Mouse (Mus musculus): Measurements from ENCODE around the gene Tbc1d4.

The Tbc1d4 gene

DNA sequence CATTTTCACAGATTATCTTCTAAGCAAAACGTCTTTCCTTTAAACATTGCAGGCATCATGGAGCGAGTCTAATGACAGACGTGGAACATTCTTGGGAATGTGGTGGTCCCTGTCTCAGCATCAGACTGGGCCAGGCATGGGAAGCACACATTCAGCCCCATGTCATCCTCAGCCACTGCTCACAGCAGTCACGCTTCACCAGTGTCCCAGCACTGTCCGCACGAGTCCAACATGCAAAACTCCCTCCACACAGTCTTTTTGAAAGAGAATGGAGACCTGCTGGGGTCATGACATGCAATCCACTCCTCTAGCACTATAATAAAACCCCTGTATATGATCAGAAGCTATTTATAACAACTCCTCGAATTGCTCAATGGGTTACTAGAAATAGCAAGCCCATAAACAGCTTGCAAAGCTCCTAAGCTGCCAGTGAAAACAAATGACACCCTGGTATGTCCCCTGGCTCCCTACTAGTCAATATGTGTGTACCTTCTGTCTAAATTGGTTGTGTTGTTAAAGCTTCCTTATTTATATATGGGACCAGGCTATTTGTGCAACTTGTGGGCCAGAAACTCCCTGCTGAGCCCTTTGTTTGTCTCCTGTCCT is 76.8 kb downstream of the Tbc1d4 start:
- no peak for DNase-seq (ENCODE audit: extremely low read depth, low read depth, low spot score)

DNA sequence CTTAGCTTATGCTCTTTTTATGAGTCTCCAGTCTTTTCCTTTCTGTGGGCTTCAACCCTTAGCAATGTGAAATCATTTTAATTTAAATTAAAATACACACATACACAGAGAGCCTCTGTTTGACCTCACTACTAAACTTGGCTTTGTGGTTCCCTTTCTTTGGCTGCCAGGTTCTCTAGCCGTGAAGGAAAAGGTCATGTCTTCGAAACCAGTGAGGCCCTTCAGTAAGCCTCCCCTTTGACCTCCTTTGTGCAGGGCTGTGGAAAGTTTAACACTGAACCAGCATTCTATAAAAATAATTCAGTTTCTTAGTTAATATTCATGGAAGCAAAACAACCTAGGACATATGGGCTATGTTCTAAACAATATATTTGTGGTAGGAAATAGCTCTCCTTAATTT is 78.5 kb downstream of the Tbc1d4 start:
- no peak for DNase-seq (ENCODE audit: extremely low read depth, low read depth, low spot score)

DNA sequence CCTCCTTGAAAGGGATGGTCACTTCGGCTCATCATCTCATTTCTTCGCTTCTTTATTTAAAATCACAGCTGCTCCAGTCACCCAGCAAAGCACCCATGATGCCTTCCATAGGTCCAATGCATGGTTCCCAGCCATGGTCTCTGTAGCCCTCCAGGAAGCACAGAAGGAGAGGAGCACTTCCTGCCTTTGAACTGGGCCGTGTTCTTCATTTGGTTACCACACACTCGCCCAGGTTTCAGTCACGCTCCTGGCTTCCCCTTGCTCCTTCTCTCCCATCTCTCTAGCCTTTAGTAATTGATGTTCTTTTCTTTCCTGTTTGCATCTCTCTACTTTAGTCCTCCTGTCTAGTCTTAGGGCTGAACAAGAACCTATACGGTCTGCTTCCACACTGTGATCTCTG is 79.8 kb downstream of the Tbc1d4 start:
- DNase-seq (ENCODE audit: extremely low read depth, low read depth, low spot score), result no peak

DNA sequence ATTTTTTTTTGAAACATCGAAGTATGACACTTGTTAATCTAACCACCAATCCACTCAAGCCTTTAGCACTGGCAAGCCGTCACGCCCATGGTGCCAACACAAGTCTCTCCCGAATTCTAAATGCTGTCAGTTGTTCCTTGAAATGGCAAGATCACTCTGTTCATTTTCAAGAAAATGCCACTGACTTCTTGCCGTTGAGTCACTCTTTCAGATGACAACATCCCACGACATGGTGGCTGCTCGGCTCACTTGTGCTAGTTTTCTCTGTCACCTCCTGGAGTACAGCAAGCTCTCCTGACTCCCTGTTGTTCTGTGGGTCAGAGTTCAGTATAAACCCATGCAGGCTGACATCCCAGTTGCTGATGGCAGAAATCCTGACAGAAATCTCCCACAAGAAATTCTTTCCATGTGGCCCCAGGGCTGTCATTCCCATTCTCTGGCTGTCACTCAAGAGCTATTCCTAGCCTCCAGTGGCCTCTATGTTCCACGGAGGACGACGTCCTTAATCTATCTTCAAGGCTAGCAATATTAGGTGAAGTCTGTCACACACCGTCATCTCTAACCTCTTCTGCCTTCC is 81.5 kb downstream of the Tbc1d4 start:
- no peak for DNase-seq (ENCODE audit: extremely low read depth, low read depth, low spot score)

DNA sequence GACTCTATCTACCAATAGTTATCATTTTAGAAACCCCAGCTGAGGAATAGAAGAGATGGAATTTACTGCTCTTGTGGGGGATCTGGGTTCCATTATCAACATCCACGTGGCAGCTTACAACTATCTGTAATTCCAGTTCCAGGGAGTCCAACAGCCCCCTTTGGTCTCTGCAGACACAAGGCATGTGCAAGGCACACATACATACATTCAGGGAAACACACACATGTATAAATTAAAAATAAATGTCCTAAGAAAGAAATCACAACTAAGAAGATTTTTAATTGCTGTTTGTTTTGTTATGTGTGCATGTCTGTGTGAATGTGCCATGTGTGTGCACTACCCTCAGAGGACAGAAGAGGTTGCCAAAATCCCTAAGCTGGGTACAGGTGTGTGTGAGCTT is 82.5 kb downstream of the Tbc1d4 start:
- DNase-seq (ENCODE audit: extremely low read depth, low read depth, low spot score), result no peak

DNA sequence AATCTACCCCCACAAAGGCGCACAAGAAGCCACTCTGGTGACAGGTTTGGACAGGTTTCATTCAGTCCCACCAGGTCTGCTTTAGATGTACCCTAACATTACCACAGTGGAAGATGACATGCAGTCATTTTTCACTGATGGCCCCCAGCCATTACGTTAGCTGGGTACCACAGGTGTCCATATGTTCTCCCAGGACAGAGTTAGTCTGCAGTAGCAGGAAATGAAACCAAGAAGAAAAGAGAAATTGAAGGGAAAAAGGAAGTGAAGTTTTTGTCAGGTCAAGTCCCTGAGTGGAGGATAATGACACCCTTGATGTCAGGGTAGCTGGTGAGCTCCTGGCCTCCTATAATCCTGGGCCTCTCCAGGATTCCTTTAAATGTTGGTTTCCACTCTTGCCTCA is 89.0 kb downstream of the Tbc1d4 start:
- no peak for DNase-seq (ENCODE audit: extremely low read depth, low read depth, low spot score)

DNA sequence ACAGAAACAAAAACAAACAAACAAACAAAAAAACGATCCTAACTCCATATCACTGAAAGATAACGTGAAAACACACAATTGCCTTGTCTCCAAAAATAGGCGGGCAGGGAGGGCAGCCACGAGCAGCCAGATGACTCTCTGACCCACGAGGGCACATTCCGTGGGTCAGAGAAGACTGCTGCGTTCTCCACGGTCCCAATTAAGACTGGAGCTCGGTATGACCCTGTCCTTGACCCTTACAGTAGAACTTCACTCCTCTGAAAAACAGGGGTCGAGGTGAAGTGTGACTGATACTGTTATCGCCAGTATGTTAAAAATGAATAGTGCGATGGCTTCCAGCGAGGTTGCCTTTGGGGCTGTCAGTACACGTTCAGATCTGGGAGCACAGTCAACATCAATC is 90.7 kb downstream of the Tbc1d4 start:
- no peak for DNase-seq (ENCODE audit: extremely low read depth, low read depth, low spot score)

DNA sequence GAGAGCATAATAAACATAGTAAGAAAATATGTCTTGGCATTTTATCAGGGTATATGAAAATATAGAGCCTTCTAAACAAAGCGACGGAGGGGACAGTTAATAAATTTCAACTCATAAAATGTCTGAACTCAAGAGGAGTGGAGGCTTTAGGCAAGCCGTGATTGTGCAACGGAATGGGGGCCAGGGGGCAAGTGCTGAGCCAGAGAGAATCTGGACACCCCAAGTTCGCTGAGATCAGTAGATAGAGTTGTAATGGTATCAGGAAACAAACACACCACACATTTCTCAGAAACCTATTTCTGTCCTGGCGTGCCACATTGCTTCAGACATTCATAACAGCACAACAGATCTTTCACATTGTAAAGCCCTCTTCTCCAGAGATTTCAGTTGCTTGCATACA is 91.2 kb downstream of the Tbc1d4 start:
- peak; percentile 43 for DNase-seq (ENCODE audit: extremely low read depth, low read depth, low spot score)

DNA sequence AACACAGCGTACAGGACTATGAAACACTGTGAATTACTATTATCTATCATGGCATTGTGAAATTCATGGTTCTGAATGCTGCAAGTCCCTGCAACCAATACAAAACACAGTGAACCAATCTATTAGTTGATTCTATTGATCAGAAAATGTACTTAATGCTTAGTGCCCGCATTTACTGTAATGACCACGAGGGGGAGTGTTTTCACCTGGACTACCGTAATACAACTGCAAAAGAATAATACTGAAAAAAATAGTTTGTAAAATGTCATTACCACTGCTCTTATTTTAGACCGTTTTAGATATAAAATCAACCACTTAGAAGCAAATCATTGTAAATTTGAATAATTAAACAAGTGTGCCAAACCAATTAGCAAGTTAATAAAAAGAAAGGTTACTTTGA is 91.7 kb downstream of the Tbc1d4 start:
- no peak for DNase-seq (ENCODE audit: extremely low read depth, low read depth, low spot score)

DNA sequence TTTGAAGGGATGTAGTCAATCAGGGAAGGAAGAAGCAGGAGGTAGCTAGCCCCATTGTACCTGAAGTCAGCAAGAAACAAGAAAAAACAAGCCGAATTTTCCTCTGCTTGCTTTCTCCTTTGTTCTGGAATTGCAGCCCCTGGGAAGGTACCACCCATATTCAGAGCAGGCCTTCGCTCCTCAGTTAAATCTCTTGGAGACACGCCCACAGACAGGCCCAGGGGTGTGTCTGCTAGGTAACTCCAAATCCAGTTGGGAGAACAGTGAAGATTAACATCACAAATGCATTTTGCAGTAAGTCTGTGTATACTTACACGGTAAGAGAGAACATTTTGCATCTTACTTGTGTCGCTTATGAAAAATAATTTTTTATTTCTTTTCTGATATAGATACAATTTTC is 92.1 kb downstream of the Tbc1d4 start:
- no peak for DNase-seq (ENCODE audit: extremely low read depth, low read depth, low spot score)

DNA sequence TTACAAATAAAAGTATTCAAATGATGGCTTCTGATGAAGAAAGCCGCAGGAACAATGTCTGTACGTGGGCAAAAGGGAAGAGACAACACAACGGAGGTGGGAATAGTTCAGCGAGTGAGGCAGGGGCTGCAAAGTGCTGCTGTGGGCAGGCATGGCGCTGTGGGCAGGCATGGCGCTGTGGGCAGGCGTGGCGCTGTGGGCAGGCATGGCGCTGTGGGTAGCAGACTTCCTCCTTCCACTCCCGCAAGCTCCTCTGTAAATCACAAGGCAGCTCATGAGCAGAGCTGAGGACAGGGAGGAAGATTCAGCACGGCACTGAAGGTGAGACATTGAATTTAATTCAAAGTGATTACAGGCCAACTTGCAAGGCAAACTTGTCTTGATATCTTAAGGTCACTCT is 93.0 kb downstream of the Tbc1d4 start:
- no peak for DNase-seq (ENCODE audit: extremely low read depth, low read depth, low spot score)

DNA sequence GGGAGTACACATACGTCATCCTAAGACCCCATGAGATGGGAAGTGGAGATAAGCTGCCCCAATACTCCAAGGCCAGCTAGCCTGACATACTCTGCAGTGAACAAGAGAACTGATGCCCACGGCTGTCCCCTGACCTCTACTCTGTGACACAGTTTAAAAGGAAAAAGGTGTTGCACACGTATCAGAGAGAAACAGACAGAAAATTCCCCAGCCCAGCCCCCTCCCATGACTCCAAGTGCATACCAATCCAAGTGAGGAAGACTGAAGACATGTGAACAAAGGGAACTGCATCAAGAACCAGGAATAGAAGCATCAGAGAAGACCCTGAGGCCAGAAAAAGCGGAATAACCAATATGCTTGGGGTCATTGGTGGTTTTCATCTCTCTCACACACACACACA is 93.7 kb downstream of the Tbc1d4 start:
- no peak for DNase-seq (ENCODE audit: extremely low read depth, low read depth, low spot score)

DNA sequence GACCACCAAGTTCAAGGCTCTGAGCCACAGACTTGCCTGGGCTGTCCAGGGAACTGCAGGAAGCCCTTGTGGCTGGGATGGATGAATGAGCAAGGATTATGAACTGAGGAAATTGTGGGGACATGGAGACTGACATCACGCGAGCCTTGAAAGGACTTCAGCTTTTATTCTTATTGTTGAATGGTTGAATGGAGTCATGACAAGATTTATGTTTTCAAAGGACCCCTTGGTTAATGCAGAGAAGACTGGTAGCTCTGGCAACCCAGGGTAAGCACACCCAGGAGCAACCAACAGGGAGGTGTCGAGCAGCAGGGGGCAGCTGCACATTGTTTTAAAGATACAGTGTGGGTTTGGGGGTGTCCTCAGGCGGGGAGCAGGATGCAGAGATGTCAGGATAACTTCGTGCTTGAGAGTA is 94.4 kb downstream of the Tbc1d4 start:
- DNase-seq (ENCODE audit: extremely low read depth, low read depth, low spot score), result no peak

DNA sequence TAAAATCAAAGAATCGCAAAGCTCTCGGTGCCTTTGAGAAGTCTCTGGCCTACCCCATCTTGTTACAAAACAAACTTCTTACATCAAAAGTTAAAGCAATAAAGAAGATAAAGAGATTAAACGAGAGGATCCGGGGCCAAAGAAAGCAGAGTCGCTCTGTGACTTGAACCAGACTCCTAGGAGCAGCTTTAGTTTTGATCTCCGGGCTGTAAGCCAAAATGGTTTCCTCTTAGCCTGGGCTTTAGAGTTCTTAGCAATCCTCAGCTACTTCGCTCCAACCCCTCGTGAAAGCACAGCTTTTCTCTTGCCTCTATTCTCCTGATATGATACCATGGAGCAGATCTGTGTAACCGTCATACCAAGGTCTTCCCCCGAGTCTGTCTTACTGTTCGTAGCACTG is 95.8 kb downstream of the Tbc1d4 start:
- DNase-seq (ENCODE audit: extremely low read depth, low read depth, low spot score), result peak; percentile 78

DNA sequence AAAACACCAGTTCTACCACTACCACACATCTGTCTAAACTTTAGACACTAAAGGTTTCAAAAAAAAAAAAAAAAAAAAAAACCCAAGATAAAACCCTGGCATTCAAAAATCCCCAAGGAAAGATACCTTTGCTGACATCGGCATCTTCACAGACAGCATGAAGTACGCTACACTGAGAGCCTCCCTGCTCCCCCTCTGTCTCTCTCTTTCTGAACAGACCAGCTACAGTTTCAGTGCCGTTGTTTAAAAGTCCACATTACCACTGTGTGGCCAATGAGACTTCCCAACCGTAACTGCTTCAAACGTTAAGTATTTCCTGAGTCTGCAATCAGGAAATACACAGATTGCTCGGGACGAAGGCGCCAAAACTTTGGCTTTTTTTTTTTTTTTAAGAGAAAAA is 97.6 kb downstream of the Tbc1d4 start:
- DNase-seq (ENCODE audit: extremely low read depth, low read depth, low spot score), result no peak

DNA sequence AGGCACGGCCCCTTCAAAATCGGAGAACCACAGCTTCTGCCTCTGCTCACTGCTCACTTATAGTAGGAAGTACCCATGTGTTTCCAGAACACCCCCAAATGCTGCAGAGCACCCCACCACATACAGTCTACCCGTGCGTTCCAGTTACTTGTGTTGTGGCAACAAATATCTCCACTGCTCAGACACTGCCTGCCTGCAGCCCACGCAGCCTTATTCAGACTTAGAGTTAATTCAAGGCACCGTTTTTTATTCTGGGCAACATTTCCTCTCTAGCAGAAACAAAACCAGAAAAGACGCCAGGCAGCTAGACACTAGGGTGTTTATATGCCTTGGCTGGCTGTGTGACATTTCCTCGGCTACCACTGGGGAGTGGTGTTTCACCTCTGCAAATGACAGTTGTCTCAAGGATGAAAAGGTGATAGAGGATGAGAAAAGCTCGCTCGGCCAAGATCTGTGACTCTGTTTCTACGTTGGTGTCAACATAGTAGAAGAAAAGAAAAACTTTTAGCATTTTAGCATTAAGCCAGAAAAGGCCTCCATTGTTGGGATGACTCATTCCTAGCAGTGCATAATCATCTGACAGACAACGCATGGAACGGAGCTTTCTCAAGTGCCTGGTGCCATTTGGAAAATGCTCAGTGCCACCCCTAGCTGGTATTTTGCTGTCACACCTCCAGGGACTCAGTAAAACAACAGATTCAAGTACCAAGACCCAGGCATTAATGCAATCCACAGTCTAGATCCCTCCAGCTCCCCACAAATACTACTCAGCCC is 98.3 kb downstream of the Tbc1d4 start:
- no peak for DNase-seq (ENCODE audit: extremely low read depth, low read depth, low spot score)

DNA sequence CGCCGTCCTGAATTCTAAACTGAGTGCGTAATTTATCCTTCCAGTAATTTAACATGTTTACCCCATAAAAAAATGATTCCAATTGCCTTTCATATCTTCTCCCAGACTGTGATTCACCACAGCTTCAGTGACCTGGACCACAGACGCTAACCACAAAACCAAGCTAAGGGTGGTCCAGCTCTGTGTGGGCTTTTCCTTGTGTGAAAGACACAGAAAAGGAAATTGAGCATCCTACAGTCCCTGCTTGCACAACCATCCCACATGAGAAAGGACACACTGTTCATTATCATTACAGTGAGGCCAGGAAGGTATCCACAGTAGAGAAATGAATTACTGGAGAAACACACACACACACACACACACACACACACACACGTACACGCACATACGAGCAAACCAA is 99.2 kb downstream of the Tbc1d4 start:
- DNase-seq (ENCODE audit: extremely low read depth, low read depth, low spot score), result no peak

DNA sequence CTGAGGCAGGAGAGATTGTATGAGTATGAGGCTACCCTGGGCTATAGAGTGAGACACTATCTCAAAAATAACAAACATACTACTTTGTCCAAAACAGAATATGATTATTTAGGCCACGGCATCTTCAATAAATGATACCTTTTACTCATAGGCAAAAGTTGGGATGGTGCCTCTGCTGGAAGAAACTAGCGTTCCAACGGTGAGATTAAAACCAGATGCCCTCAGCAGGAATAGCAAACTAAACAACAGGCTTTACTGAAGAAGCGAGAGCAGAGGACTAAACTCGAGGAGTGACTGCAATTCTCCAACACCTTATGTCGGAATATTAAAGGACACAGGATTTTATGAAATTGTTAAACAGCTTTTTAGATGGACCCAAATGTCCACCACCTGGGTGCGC is 101.0 kb downstream of the Tbc1d4 start:
- no peak for DNase-seq (ENCODE audit: extremely low read depth, low read depth, low spot score)

DNA sequence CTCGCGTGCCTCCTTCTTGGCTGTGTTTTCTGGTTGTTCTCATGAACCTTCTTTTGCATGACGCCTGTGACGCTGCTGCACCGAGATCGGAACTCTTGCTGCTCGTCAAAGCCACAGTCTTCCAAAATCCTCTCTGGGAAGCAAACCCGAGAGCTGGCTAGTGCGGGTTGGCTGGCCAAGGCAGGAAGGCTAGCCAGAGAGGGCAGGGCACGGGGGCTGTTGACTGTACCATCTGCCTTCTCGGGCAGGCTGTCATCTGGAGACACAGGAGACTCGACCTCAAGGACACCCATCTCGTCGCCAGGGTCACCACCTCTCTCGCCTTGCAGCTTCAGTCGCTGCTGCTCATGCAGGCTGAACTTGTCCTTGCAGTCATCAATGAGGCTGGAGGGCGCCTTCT is 101.8 kb downstream of the Tbc1d4 start:
- DNase-seq (ENCODE audit: extremely low read depth, low read depth, low spot score), result no peak

DNA sequence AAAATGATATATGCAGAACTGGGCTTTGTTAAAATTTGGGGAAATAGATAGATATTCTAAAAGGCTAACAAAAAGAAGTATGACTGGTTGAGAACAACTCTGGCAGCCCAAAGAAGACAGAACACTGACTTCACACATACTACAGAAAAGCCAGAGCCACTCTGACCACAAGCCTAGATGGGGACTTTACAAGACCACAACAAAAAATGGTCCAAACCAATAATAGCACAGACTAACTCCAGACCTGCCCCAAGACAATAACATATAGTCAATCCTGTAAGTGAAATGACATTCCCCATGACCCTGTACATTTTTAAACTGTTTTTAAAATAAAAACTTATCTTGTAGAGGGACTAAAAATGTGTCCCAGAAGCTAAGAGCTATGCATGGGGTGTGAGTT is 103.2 kb downstream of the Tbc1d4 start:
- no peak for DNase-seq (ENCODE audit: extremely low read depth, low read depth, low spot score)

DNA sequence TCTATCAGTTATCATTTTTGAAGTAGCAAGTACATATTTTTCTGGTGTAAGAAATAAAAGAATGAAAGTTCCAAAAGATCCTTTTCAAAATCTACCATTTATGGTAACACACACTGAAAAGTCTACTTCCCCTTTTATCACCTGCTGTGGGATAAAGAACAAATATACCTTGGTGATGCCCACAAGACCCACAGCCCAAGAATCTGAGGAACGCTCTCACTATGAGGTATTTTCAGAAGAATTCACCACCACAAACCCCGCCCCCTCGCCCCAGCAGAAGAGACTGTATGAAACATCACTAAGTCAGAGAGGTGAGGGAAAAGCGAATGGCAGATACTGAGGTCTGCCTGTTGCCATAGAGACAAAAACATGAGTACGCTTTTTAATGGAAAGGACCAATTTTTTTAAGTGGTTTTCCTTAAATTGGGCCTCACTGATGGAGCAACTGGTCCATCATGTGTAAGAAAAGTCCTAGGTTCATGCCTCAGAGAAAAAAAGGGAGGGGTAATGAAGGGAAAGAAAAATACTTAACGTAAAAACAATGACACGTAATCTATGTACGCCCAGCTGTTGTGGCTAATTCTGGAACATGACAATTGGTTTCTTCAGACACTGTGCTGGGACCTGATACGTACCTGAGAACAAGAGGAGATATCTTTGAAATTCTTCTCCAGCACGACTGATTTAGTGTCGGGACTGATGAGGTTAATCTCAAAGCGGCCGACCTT is 104.4 kb downstream of the Tbc1d4 start:
- DNase-seq (ENCODE audit: extremely low read depth, low read depth, low spot score), result no peak

Measured in fat pad, adult 2 months (tissue).